Mouse (Mus musculus) left cerebral cortex, adult 9 months (tissue): ENCODE measurements around the gene Mitf.

ENCODE experiments used
- DNase-seq, 2 experiments: peaks; one replicate each; pipeline ENCODE4 v3.0.0; 2022; ENCODE audit warnings: low spot score in 2 of 2

The Mitf gene

GRCm38 (mm10) chr6:98041795-98042194 is 234.9 kb downstream of the Mitf start:
- DNase-seq, result no peak

- DNase-seq, result peak; percentile 16 to 33
Measured at GRCm38 (mm10) chr6:98046295-98047108, 239.7 kb downstream of the Mitf start.

DNA sequence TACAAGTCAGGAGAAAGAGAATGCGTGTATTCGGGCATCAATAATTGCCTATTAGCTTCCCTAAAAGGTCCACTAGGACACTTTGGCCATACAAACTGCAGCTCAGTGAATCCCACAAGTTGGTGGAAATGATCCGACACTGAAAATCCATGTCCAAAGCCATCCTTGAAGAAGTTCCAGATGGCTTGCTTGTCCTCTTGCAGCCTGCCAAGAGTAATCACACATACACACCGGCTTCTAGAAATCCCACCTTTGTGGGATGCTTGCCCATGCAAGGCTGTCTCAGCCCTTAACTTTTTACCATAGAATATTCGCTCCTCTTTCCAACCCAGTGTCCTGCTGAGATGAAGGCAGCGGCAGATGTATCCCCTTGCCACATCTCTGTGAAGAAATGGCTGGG is 240.9 kb downstream of the Mitf start:
- DNase-seq, result no peak

GRCm38 (mm10) chr6:98048671-98049438 is 242.0 kb downstream of the Mitf start:
- peak; percentile 23 to 48 for DNase-seq

DNA sequence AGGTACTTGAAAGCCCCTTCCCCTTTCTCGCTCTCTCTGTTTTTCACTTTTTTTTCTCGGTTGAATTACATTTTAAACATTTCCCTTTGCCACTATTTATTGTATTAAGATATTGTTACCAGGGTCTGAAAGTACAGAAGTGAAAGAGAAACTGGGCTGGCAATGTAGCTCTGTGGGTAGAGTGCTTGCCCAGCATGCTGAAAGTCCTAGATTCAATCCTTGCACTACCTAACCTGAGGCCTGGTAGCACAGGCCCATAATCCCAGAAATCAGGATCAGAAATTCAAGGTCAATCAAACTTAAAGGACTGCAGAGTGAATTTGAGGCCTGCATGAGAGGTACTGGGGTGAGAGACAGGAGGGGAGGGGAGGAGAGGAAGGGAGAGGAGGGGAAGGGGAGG is 242.7 kb downstream of the Mitf start:
- no peak for DNase-seq

DNA sequence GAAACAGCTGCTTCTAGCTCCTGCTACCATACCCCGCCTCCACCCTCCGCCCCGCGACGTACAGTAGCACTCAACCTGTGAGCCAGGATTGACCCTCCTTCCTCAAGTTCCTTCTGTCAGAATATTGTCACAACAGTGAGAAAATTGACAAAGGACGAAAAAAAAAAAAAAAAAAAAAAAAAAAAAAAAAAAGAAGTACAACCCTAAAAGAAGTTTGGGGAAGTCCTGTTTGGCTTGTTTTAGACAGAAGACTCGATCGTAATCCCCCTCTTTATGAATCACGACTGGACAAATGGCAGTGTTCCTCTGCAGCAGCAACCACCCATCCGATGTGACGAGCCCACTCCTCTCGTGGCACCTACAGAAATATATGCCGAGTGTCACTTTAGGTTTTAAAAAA is 255.0 kb downstream of the Mitf start:
- no peak for DNase-seq

DNA sequence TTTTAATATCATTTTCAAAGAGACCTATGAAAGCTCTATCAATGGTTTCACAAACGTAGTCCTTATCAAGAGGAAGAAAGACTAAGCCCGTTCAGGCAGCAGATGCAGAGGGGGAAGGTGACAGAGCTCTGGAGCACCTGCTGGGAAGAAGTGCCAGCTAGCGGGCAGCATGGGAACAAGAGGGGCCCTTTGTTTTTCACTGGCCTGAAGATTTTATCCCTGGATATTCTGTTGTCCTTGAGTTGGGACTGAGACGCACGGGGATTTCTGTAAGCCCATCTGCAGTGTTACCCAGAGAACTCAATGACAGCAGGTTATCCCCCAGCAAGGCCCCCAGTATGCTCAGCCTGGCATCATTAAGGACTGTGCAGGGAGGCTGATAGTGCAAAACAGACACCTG is 258.1 kb downstream of the Mitf start:
- no peak for DNase-seq

DNA sequence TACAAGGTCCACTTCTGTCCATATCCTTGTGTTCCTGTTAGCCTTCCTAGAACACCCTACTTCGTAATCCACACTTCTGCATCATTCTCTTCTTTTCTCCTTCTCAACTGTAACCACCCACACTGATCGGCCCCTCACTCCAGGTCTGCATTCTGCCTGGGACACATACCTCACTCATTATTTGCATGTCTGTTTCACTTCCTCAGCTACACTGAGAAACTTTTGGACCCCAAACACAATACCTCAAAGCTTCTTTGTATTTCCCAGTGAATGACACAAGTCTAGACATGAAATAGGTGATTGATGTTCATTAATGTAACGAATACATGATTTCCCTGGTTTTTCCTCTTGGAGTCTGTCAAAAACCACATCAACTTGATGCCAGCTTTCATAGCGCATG is 259.6 kb downstream of the Mitf start:
- no peak for DNase-seq
